Mouse (Mus musculus) MEL (cell line): ENCODE measurements around the gene Hspb11.

Experiments
- CHD2 ChIP-seq: IDR thresholded peaks from 2 replicates; pipeline ENCODE4 v1.6.1; 2011; ENCODE audit warnings: low read length, improper control_type of control experiment
- CTCF ChIP-seq, 3 experiments: IDR thresholded peaks in 2 of 3; conservative IDR thresholded peaks in 1 of 3; 2 replicates each; pipeline ENCODE4 v1.5.1; 2011 to 2012; ENCODE audit warnings: low read length in 3 of 3, low read depth in 2 of 3, mild to moderate bottlenecking in 2 of 3, improper control_type of control experiment in 1 of 3, inconsistent platforms in 1 of 3, mixed read lengths in 1 of 3, moderate library complexity in 1 of 3; ENCODE audit not compliant: control insufficient read depth in 1 of 3, insufficient read depth in 1 of 3, poor library complexity in 1 of 3, severe bottlenecking in 1 of 3
- EP300 ChIP-seq, 2 experiments: IDR thresholded peaks; 2 replicates each; pipeline ENCODE4 v1.6.1; 2011; ENCODE audit warnings: improper control_type of control experiment in 2 of 2, low read length in 2 of 2, low read depth in 1 of 2, mild to moderate bottlenecking in 1 of 2
- GATA1 ChIP-seq: IDR thresholded peaks from 2 replicates; pipeline ENCODE4 v1.6.1; 2011; ENCODE audit warnings: low read depth, low read length, improper control_type of control experiment
- HCFC1 ChIP-seq: IDR thresholded peaks from 2 replicates; pipeline ENCODE4 v1.6.1; 2012; ENCODE audit warnings: low read depth, mild to moderate bottlenecking, inconsistent platforms, low read length, improper control_type of control experiment, moderate library complexity
- MYB ChIP-seq: IDR thresholded peaks from 2 replicates; pipeline ENCODE4 v1.6.1; 2011; ENCODE audit warnings: mild to moderate bottlenecking, low read depth, low read length, improper control_type of control experiment
- NELFE ChIP-seq: IDR thresholded peaks from 2 replicates; pipeline ENCODE4 v1.6.1; 2011; ENCODE audit warnings: low read depth, low read length, improper control_type of control experiment
- POLR2A ChIP-seq, 2 experiments: IDR thresholded peaks; 2 replicates each; pipeline ENCODE4 v1.6.1; 2011 to 2012; ENCODE audit warnings: low read length in 2 of 2, mild to moderate bottlenecking in 2 of 2, control low read depth in 1 of 2, improper control_type of control experiment in 1 of 2, low read depth in 1 of 2, moderate library complexity in 1 of 2; ENCODE audit not compliant: control insufficient read depth in 1 of 2, insufficient read depth in 1 of 2, poor library complexity in 1 of 2
- RCOR1 ChIP-seq: IDR thresholded peaks from 2 replicates; pipeline ENCODE4 v1.6.1; 2012; ENCODE audit warnings: low read depth, mild to moderate bottlenecking, inconsistent platforms, low read length, improper control_type of control experiment
- TBP ChIP-seq: IDR thresholded peaks from 2 replicates; pipeline ENCODE4 v1.8.0; 2011; ENCODE audit warnings: low read depth, low read length, improper control_type of control experiment
- UBTF ChIP-seq: IDR thresholded peaks from 2 replicates; pipeline ENCODE4 v1.6.1; 2012; ENCODE audit warnings: low read depth, mild to moderate bottlenecking, inconsistent platforms, low read length, improper control_type of control experiment, moderate library complexity, borderline replicate concordance; ENCODE audit not compliant: insufficient read depth
- USF1 ChIP-seq: IDR thresholded peaks from 2 replicates; pipeline ENCODE4 v1.6.1; 2014; ENCODE audit warnings: low read depth, mild to moderate bottlenecking, inconsistent platforms, low read length, improper control_type of control experiment, moderate library complexity
- ZKSCAN1 ChIP-seq: IDR thresholded peaks from 2 replicates; pipeline ENCODE4 v1.6.1; 2012; ENCODE audit warnings: low read depth, mild to moderate bottlenecking, inconsistent platforms, low read length, improper control_type of control experiment, moderate library complexity
- ZNF384 ChIP-seq: IDR thresholded peaks from 2 replicates; pipeline ENCODE4 v1.6.1; 2012; ENCODE audit warnings: low read depth, mild to moderate bottlenecking, inconsistent platforms, low read length, improper control_type of control experiment

- TF ChIP-seq UBTF (no peak), USF1 (no peak), TBP (no peak), RCOR1 (no peak), POLR2A (IDR thresholded peaks at IDR 0.05; ENCODE audit: control insufficient read depth in 1 of 2, insufficient read depth in 1 of 2, low read depth in 1 of 2, low read length in 2 of 2, poor library complexity in 1 of 2) (no peak), NELFE (no peak), EP300 (IDR thresholded peaks at IDR 0.05; ENCODE audit: low read depth in 1 of 2, low read length in 2 of 2) (no peak), MYB (no peak), GATA1 (no peak), CHD2 (no peak), CTCF (IDR thresholded peaks at IDR 0.05 in 2 of 3, conservative IDR thresholded peaks at IDR 0.05 in 1 of 3; ENCODE audit: control insufficient read depth in 1 of 3, insufficient read depth in 1 of 3, low read depth in 2 of 3, low read length in 3 of 3, poor library complexity in 1 of 3, severe bottlenecking in 1 of 3) (no peak), ZNF384 (no peak), ZKSCAN1 (no peak), HCFC1 (no peak)
These were observed 24.9 kb downstream of the Hspb11 start for GRCm38 (mm10) chr4:107278188-107278707.
